Mouse (Mus musculus): ENCODE measurements around the gene Hoxd1.

DNA sequence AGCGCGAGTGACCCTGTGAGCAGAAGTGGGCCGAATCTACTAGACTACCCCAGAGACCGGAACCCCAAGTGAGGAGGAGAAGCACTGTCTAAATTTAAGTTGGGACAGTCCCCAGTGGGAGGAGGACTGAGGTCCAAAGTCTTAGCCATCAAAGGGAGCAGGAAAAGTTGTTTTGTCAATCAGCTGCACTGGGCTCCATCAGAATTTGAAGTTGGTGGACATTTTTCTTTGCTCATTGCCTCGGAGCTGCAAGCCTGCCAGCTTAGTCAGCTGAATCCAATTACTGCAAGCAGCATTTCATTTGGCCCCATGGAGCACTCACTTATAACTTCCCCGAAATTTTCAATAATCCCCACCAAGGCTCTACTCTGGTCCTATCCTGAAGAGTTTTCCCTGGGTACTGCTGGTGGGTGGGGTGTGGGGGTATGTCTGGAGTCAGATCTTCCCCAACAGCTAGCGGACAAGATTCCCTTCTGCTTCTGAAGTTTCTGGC is 25.2 kb upstream of the Hoxd1 start:
- no peak for TF ChIP-seq CTCF (IDR thresholded peaks at IDR 0.05; ENCODE audit: low read depth)
- no peak for TF ChIP-seq EP300 (IDR thresholded peaks at IDR 0.05; ENCODE audit: low read depth)
